Mouse (Mus musculus) left cerebral cortex, postnatal 36 days (tissue): ENCODE measurements around the gene Gm5426. TPM values are rescaled to one million over a fixed set of nuclear protein-coding genes. Genes with fewer than 3 reads are reported as not detected.

ENCODE experiments used
- DNase-seq, 2 experiments: peaks; one replicate each; pipeline ENCODE4 v3.0.0; 2021 to 2022; ENCODE audit warnings: low spot score in 2 of 2, mixed read lengths in 1 of 2
- intact Hi-C: fragments of 180-260 bp; cut with DNase I; formaldehyde crosslinking; loops from one replicate; pipeline ENCODE4 v1.15.1; 2025
- microRNA-seq: library from miRNA; unstranded; fragments of <30 nt; microRNA quantifications from one replicate; pipeline ENCODE4 v1.2.0, GENCODE M21; 2022
- total RNA-seq, 2 experiments: library from RNA; stranded (reverse); gene quantifications; 2 replicates each; pipeline ENCODE4 v1.2.3; 2021

Gm5426 gene
- total RNA-seq, 2 experiments from 2014 or later, result not detected

DNA sequence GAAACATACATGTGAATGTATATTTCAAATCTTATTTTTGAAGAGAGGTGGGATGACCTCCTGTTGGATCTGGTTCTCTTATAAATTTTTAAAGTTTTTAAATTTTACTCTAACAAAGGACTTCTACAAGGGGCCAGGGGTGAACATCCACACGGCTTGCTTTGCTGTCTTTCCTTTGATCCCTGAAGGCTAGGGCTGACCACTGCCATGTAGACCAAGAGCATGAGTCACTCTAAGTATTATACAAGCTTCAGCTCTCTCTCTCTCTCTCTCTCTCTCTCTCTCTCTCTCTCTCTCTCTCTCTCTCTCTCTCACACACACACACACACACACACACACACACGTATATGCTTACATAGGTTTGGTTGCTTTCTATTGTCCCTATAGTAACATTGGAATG lies 48.6 kb downstream of the Gm5426 start:
- no peak for DNase-seq
- intact Hi-C loops, result no loop called here

DNA sequence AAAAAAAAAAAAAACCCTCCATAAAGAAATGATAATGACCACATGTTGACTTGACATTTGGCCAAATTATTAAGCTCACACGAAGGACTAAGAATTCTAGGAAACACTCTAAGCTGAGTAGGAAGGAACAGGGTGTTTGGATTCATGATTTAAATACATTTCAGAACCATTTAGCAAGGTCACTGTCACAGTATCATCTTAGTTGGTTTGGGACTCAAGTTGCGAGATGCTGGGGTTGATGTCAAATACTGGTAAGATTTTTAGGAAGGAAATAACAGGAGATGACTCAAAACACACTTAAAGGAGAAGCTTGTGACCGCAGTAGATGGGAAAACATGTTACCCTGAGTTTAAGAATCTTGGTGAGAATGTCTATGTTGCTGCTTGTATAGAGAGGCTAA lies 49.2 kb downstream of the Gm5426 start:
- intact Hi-C loops, result no loop called here
- DNase-seq, result no peak

Small RNA genes lying within 50 kb of the gene (microRNA-seq; reads per million reads assigned to microRNA genes)
- gene Gm22913, result not detected

Other genes with a start within 250 kb of the Gm5426 start
- 10 to 100 TPM; 31.7 to 34.0 TPM for gene Eea1, start 196.0 kb upstream of the Gm5426 start, total RNA-seq